Mouse (Mus musculus) CD8-positive naive resting alpha-beta T cell, adult 57 days (primary cell): ENCODE data around the gene Olfr353. TPM values are rescaled to one million over a fixed set of nuclear protein-coding genes. Genes with fewer than 3 reads are reported as not detected.

Experiments
- total RNA-seq: library from RNA; stranded (reverse); gene quantifications from one replicate; pipeline ENCODE4 v1.2.4, GENCODE M21; 2023

Gene Olfr353
- not detected for total RNA-seq

DNA sequence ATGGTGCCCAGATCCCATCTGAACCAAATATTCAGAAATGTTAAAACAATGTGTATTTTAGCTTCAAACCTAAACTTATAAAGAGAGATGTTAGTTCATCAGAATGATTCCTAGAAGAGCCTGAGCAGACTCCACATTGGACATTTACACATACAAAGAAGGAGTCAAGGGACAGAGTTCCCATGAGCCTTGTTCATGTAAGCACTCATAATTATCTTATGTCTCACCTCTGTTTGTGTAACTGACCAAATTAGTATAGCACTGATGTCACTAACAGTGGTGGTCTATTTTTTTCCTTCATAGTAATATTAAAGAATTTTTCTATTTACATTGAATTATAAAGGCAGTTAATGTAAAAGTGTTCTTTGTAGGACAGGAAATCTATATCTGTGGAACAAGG, at the start of gene Olfr353:
Gene Olfr353 (minus strand): TSS at position 101 of the 400 bp plus-strand sequence.

DNA sequence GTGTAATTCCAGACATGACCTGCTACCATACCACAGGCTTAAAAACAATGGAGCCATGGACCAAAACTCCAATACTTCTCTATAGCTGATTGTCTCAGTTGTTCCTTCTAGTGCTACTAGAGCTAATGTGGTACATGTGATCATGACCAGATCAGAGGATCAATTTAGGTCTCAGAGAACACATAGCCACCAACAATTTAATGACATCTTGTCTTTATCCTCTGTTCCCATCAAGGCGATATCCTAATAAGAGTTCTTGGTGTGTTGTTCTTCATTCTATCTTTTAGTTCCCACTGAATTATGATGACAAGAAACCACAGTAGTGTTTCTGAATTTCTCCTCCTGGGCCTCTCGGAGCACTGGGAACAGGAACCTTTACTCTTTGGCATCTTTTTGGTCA, 44.1 kb upstream of the Olfr353 start, which contains the start of gene Olfr356:
Gene Olfr356 (plus strand): TSS at position 301 of the 400 bp plus-strand sequence.

DNA sequence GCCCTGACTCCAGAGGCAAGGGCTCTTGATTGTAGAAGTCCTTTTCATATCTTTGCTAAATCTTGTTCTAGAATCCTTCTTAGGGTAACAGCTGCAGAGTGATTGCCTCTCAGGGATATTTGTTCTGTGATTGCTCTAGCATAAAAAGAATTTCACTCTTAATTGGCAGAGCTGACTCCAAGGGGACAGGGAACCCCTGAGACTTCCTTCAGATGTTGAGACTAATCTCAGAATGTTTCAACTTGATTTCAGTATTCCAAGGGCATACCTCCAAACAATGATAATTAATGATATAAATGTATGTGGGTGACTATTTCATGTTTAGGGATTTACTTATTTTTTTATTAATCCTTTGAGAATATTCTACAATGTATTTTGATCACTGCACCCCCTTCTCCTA, 36.1 kb upstream of the Olfr353 start, which contains the start of gene Olfr355:
Gene Olfr355 (minus strand): TSS at position 101 of the 400 bp plus-strand sequence.

DNA sequence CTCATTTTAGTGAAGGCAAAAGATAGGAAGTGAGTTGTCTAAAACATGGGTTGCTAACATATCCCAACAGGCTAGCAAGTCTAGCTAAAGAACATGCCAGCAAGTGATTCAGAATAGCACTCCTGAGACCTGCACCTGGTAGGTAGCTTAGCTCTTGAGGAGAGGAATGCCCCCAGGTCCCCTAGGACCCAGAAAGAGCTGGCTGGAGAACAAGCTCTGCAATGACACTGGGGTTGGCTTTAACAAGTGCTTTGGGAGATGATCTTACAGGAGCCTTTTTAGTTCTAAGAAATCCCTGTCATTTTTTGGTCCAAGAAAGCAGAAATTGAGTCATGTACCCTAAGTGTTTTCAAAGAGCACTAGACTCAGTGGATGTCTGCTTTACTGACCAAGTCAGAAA, 12.6 kb upstream of the Olfr353 start, which contains the start of gene Olfr354:
Gene Olfr354 (plus strand): TSS at position 301 of the 400 bp plus-strand sequence.

DNA sequence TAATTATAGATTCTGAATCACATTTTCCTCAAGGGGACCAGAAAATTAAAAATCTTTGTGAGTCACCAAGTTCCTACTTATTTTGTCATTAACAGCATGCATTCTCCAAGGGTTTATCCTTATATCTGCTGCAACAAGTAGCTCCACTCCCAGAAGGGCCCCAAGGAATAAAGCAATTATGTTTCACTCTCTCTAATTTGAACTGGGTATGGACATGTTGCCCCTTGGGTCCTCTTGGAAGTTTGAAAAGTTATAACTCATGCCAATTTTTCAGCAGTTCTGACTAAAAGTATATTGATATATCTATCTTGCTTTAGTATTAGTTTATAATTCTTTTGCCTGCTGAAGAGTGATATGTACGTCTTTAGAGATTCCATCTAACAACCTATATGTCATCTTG, 24.6 kb downstream of the Olfr353 start, which contains the start of gene Olfr352:
Gene Olfr352 (plus strand): TSS at position 301 of the 400 bp plus-strand sequence.

GRCm38 (mm10) chr2:36862560-36862959, 30.2 kb downstream of the Olfr353 start, which contains the start of gene Olfr351:
TSS of gene Olfr351 (minus strand) at chr2:36862660.

DNA sequence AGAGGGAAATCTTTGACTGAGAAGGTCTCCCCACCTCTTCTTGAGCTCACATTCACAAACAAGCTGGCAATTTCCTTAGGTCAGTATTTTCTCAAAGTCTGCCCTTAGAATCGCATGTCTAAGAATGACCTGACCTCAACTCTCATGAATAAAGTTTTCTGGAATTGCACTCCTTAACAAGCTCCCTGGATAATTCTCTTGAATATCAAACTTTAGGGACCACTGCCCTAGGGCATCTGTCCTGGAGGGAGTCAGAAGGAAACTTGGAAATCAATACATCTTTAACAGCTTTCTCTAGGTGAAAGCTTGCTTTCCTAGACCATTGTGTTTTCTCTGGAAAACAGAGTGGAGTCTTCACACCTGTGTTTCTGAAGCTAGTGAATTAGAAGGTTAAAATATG, 46.7 kb downstream of the Olfr353 start, which contains the start of gene Olfr350:
Gene Olfr350 (plus strand): TSS at position 301 of the 400 bp plus-strand sequence.

Other genes starting within 250 kb of the Olfr353 start
- gene Olfr346, start 207.1 kb downstream of the Olfr353 start, total RNA-seq, result not detected
- not detected for gene Olfr347, start 161.0 kb downstream of the Olfr353 start, total RNA-seq
- not detected for gene Olfr348, start 108.7 kb downstream of the Olfr353 start, total RNA-seq
- not detected for gene Olfr50, start 102.4 kb downstream of the Olfr353 start, total RNA-seq
- not detected for gene Olfr3, start 75.9 kb downstream of the Olfr353 start, total RNA-seq
- not detected for gene Olfr350, start 46.6 kb downstream of the Olfr353 start, total RNA-seq
- gene Olfr351, start 30.3 kb downstream of the Olfr353 start, total RNA-seq, result 0.18 TPM
- not detected for gene Olfr352, start 24.5 kb downstream of the Olfr353 start, total RNA-seq
- gene Olfr354, start 12.7 kb upstream of the Olfr353 start, total RNA-seq, result not detected
- not detected for gene Olfr355, start 36.0 kb upstream of the Olfr353 start, total RNA-seq
- gene Olfr356, start 44.2 kb upstream of the Olfr353 start, total RNA-seq, result not detected
- gene Olfr357, start 100.9 kb upstream of the Olfr353 start, total RNA-seq, result not detected
- gene Olfr358, start 116.4 kb upstream of the Olfr353 start, total RNA-seq, result not detected
- not detected for gene Olfr360, start 172.8 kb upstream of the Olfr353 start, total RNA-seq
- gene Olfr361, start 196.4 kb upstream of the Olfr353 start, total RNA-seq, result not detected
- not detected for gene Olfr362, start 225.0 kb upstream of the Olfr353 start, total RNA-seq
- not detected for gene Olfr364-ps1, start 246.4 kb upstream of the Olfr353 start, total RNA-seq